Mouse (Mus musculus) gastrocnemius, postnatal 25 days (tissue): ENCODE data around the gene Ddx60. TPM values are rescaled to one million over a fixed set of nuclear protein-coding genes. Genes with fewer than 3 reads are reported as not detected.

Source experiments
- DNase-seq: peaks from one replicate; pipeline ENCODE4 v3.0.0; 2022
- total RNA-seq, 2 experiments: library from RNA; stranded (reverse); gene quantifications; 1 replicate in 1 of 2; 2 replicates in 1 of 2; pipeline ENCODE4 v1.2.3; 2021

Ddx60 gene
- total RNA-seq, 2 experiments from 2014 or later, result 0.28 to 0.96 TPM

- no peak for DNase-seq
Measured at GRCm38 (mm10) chr8:61985703-61986475, 58.0 kb downstream of the Ddx60 start.

GRCm38 (mm10) chr8:61989464-61989863 is 61.6 kb downstream of the Ddx60 start:
- no peak for DNase-seq

DNA sequence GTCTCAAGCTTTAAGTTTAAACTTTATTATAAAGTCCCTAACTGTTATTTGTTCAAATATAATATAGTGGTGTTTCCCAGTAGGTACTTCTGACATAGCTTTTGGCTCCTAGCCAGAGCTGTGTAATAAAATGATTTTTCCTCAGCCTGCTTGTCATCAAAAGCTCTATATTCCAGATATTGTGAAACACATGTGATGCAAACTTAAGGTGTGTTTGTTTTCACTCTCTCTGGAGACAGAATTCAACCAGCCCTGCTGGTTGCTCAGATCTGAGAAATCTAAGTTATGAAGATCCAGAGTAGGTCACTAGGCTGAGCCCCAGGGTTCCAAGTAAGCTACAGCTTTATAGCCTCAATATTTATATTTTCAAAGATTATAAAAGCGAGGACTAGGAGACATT is 64.9 kb downstream of the Ddx60 start:
- DNase-seq, result no peak

DNA sequence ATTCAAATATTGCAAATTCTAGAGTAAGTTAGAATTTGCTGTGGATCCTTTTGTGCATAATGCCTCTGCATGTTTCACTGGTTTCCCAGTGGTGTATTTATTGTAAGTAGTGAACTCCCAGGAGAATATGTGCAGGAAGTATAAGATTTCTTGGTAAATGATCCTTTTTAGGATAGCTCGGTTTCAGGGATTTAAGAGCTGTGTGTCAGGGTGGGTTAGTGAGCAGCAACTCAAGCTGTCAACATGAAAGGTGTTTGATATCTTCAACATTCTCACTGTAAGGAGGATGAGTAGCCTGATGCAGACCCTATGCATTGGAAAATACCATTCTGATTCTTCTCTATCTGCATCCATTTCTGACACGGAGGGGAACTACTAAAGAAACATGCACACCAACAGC is 69.2 kb downstream of the Ddx60 start:
- no peak for DNase-seq

GRCm38 (mm10) chr8:62014166-62014565 is 86.3 kb downstream of the Ddx60 start:
- no peak for DNase-seq

DNA sequence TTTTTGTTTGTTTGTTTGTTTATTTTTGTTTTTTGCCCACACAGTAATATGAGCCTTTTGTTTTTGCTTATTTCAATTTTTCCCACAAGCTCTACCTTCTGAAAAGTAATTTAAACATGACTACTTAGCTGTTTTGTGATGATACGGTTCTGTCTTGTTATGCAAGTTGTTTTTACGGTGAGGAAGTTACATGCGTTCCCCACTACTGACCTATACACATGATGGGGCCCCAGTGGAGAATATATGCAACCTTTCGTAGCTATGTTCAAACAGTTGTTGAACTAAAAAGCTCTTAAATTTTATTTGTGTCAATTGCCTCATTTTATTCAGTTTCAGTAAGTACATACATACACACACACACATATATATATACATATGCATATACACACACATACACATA is 86.7 kb downstream of the Ddx60 start:
- DNase-seq, result no peak

DNA sequence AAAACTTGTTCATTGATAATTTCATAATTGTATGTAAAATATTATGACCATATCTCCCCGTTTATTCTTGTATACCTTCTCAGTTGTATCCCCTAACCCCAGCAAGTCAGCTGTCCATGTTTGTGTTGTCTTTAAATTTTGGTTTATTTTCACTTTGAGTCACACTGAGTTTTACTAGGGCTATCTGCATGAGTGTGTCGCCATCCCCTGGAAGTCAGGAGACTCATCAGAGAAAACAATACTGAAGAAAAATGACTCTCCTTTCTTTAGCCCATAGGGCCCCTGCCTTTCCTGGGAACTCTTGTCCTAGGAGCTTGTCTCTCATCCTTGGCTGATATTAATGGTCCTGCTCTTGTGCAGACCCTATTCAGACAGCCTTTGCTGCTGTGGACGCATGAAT is 106.5 kb downstream of the Ddx60 start:
- DNase-seq, result no peak

- DNase-seq, result no peak
Measured at GRCm38 (mm10) chr8:62046809-62047208, 118.9 kb downstream of the Ddx60 start.

- no peak for DNase-seq
Measured at GRCm38 (mm10) chr8:62060357-62060756, 132.5 kb downstream of the Ddx60 start.

- no peak for DNase-seq
Measured at GRCm38 (mm10) chr8:62068305-62068704, 140.4 kb downstream of the Ddx60 start.

- no peak for DNase-seq
Measured at GRCm38 (mm10) chr8:62080195-62080802, 152.4 kb downstream of the Ddx60 start.

GRCm38 (mm10) chr8:62081804-62082203 is 153.9 kb downstream of the Ddx60 start:
- no peak for DNase-seq

Other genes starting within 250 kb of the Ddx60 start
- gene Palld, start 25.4 kb upstream of the Ddx60 start, total RNA-seq, result 100 to 1,000 TPM in 1 of 2 experiments, 10 to 100 TPM in 1; 90.9 to 120 TPM
- not detected for gene Anxa10, start 195.1 kb downstream of the Ddx60 start, total RNA-seq